Mouse (Mus musculus) neural tube, embryonic 15.5 days (tissue): Measurements from ENCODE around the gene Fga. TPM values are rescaled to one million over a fixed set of nuclear protein-coding genes. Genes with fewer than 3 reads are reported as not detected.

Experiments
- ATAC-seq: fragments of 200-750 bp; cut with Nextera tagmentation; 2 replicates; pipeline ENCODE4 v1.8.0; 2017; ENCODE audit warnings: mild to moderate bottlenecking, moderate TSS enrichment, moderate library complexity; ENCODE audit not compliant: low FRiP score
- H3K27ac ChIP-seq: fragments of 300-500 bp; sonication (generic); replicated peaks from 2 replicates; pipeline ENCODE4 v1.5.1; 2015; ENCODE audit warnings: mild to moderate bottlenecking, inconsistent platforms
- H3K27me3 ChIP-seq: fragments of 300-500 bp; sonication (generic); replicated peaks from 2 replicates; pipeline ENCODE4 v1.6.1; 2015; ENCODE audit warnings: inconsistent platforms
- H3K36me3 ChIP-seq: fragments of 300-500 bp; sonication (generic); 2 replicates; pipeline ENCODE4 v1.6.1; 2015; ENCODE audit warnings: inconsistent platforms
- H3K4me1 ChIP-seq: fragments of 300-500 bp; sonication (generic); 2 replicates; pipeline ENCODE4 v1.6.1; 2015; ENCODE audit warnings: inconsistent platforms
- H3K4me2 ChIP-seq: fragments of 300-500 bp; sonication (generic); 2 replicates; pipeline ENCODE4 v1.6.1; 2015; ENCODE audit warnings: inconsistent platforms, mild to moderate bottlenecking, moderate library complexity
- H3K4me3 ChIP-seq: fragments of 300-500 bp; sonication (generic); replicated peaks from 2 replicates; pipeline ENCODE4 v1.5.1; 2015; ENCODE audit warnings: mild to moderate bottlenecking, inconsistent platforms
- H3K9ac ChIP-seq: fragments of 300-500 bp; sonication (generic); replicated peaks from 2 replicates; pipeline ENCODE4 v1.6.1; 2015; ENCODE audit warnings: mild to moderate bottlenecking, inconsistent platforms
- H3K9me3 ChIP-seq: fragments of 300-500 bp; sonication (generic); replicated peaks from 2 replicates; pipeline ENCODE4 v1.6.1; 2016; ENCODE audit warnings: inconsistent platforms
- WGBS: fragments of 180-500 bp; shearing (Covaris S2); methylation state at CpG from one replicate; pipeline ENCODE4 v1.1.7; 2015; ENCODE audit warnings: mixed read lengths; 5-methylcytosine and 5-hydroxymethylcytosine counted together
- polyA plus RNA-seq: library from polyadenylated mRNA; unstranded; fragments of >200 nt; fragmentation: Nextera tagmentation; extraction: Ambion mirVana; gene quantifications from 2 replicates; pipeline ENCODE4 v1.2.1, GENCODE M21; 2015

The Fga gene
- 0.06 and 0.73 TPM in 2 replicates for polyA plus RNA-seq

DNA sequence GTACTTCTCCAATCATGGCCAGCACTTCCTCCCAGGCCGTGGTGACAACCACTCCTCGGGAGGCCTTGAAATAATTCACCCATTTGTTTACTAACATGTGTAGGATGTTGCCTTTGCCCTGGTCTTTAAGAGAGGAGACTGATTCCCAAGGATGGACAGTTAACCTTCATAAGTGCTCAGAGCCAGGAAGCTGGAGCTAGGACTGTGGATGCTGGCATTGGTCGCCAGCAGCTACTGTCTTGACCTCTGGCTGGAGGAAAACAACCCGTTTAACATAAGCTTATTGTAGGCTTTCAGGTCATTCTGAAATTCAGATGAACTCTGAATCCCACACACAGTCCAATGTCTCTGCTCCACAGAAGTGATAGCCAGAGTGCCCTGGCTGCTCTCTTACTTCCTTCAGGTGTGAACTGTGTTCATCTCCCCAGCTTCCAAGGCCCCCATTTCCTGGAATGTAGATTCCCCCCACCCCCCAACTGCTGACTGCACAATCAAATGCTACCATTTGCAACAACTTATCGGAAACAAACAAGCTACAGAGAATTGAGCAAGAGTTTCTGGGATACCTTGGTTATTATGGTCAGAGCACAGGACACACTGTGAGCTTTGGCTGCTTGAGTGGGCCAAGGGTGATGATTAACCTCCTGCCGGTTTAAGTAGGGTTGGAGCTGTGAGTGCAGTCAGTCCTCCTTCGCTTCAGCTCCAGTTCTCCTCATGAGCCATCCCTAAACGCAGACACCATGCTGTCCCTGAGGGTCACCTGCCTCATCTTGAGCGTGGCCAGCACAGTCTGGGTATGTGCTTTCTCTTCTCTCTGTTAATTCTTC, at the start of gene Fga:
TSS of gene Fga (plus strand) at position 602 of the 827 bp plus-strand sequence.
- no peak within 1 kb of the TSS for H3K4me3 ChIP-seq
- 83% methylated on average over 9 of the region's 9 CpGs for WGBS
- no peaks in the 10 kb centered on the region for H3K9me3 ChIP-seq
- H3K27me3 ChIP-seq = no peaks in the 10 kb centered on the region
- no peaks in the 10 kb centered on the region for H3K4me1 ChIP-seq
- ATAC-seq = no peak
- no peak within 1 kb of the TSS for H3K9ac ChIP-seq
- H3K36me3 ChIP-seq = no peaks in the 10 kb centered on the region
- no peak within 1 kb of the TSS for H3K27ac ChIP-seq
- no peak within 1 kb of the TSS for H3K4me2 ChIP-seq

DNA sequence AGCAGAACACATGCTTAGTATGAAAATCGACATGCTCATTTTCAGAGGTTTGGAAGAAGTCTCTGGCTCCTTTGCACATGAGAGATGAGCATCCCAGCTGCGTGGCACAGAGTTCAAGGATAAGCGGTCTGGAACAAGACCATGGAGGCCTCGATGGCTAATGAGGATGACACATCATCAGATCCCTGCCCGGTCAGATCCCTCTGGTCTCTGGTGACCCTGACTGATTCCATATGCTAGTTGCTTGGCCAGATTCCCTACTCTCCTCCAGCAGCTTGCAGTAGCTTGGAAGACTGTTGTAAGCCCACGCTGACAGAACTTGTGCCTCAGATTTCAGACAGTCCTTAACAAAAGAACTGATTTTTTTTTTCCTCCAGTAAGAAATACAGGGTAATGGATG, 45.1 kb upstream of the Fga start:
- ATAC-seq = no peak
- Histone ChIP-seq H3K9me3 (no peaks in the 10 kb centered on the region), H3K27ac (no peak overlapping the region), H3K27me3 (no peaks in the 10 kb centered on the region), H3K4me3 (no peak overlapping the region), H3K9ac (no peak overlapping the region), H3K36me3 (no peaks in the 10 kb centered on the region), H3K4me2 (no peak overlapping the region), H3K4me1 (no peaks in the 10 kb centered on the region)
- 82% methylated on average over 6 of the region's 6 CpGs for WGBS

DNA sequence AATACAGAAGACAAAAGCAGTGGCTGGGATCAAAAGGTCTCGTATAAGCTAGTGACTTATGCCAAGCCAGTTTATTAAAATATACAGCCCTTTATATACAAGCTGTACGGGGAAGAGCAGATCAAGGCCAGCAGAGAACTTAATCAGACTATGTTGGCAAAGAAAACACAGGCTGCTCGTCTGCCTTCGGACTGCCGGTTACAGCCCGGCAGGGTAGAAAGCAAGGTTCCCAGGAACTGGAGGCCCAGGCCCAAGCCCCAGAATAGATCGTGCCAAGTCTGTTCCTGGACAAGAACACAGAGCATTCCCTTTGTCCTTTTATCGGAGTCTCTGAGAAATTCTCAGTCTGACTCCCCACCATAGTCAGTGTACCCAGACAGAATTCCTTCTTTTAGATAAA, 44.0 kb upstream of the Fga start:
- Histone ChIP-seq H3K4me2 (no peak overlapping the region), H3K36me3 (no peaks in the 10 kb centered on the region), H3K9me3 (no peaks in the 10 kb centered on the region), H3K27ac (no peak overlapping the region), H3K9ac (no peak overlapping the region), H3K27me3 (no peaks in the 10 kb centered on the region), H3K4me3 (no peak overlapping the region), H3K4me1 (no peaks in the 10 kb centered on the region)
- ATAC-seq = no peak
- 71% methylated on average over 8 of the region's 8 CpGs for WGBS

DNA sequence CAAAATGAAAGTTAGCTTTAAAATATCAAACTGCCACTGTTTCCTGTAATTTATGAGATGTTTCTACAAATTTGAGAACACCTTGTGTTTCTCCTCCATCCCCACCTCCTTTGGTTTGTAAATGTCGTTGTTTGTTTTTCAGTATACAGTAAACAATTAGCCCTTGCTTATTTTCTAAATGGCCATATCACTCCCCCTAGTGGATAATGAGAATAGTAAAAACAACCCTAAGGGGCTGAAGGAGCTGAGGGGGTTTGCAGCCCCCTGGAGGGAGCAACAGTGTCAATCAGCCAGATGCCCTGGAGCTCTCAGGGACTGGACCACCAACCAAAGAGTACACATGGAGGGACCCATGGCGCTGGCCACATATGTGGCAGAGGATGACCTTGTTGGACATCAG, 41.0 kb upstream of the Fga start:
- Histone ChIP-seq H3K27me3 (no peaks in the 10 kb centered on the region), H3K4me3 (no peak overlapping the region), H3K27ac (no peak overlapping the region), H3K36me3 (no peaks in the 10 kb centered on the region), H3K9me3 (no peaks in the 10 kb centered on the region), H3K9ac (no peak overlapping the region), H3K4me2 (no peak overlapping the region), H3K4me1 (no peaks in the 10 kb centered on the region)
- no peak for ATAC-seq
- 82% methylated on average over 2 of the region's 2 CpGs for WGBS

DNA sequence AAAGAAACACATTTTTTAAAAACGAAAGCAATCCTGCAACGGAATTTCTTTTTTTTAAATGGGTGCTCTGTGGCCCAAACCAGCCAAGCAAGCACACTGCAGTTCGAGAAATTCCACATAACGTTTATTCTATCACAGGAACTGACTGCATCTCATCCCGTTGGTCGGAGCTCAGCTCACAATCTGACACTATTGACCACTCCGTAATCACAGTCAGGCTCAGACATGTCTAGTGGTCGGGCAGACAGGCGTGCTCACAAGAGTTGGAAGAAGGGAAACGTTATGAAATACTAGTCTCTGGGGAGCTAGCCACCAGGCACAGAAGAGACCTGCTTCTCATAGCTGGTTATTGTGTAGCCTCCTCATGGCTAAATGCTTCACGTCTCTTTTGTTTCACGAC, 33.9 kb upstream of the Fga start:
- H3K36me3 ChIP-seq = no peaks in the 10 kb centered on the region
- H3K27ac ChIP-seq = no peak overlapping the region
- 81% methylated on average over 12 of the region's 12 CpGs for WGBS
- H3K4me3 ChIP-seq = no peak overlapping the region
- H3K4me1 ChIP-seq = peaks cover 7% of the 10 kb centered on the region
- H3K9me3 ChIP-seq = no peaks in the 10 kb centered on the region
- peaks cover 4% of the 10 kb centered on the region; the same call in 1 of the 2 replicates for H3K27me3 ChIP-seq
- no peak overlapping the region for H3K4me2 ChIP-seq
- no peak overlapping the region for H3K9ac ChIP-seq
- ATAC-seq = no peak

DNA sequence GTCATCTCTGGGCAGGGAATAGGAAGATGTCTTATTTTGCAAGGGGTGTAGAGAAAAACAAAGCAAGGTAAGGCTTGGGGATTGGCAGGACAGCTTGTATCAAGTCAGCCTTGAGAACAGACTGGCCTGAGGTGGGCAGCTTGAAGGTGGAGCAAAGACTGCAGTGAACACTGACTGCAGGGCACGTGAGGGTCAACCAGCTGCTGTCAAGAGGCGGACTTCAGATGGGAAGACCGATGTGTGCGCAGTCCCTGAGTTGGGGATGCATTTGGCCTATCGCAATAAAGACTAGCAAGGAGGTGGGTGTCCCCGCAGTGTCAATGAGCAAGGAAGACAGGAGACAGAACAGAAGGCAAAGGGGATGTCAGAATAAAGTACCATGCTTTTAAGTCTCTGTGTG, 32.9 kb upstream of the Fga start:
- Histone ChIP-seq H3K36me3 (no peaks in the 10 kb centered on the region), H3K27me3 (peaks cover 4% of the 10 kb centered on the region; the same call in 1 of the 2 replicates), H3K4me2 (no peak overlapping the region), H3K4me1 (peaks cover 7% of the 10 kb centered on the region), H3K27ac (no peak overlapping the region), H3K9me3 (no peaks in the 10 kb centered on the region), H3K9ac (no peak overlapping the region), H3K4me3 (no peak overlapping the region)
- 92% methylated on average over 6 of the region's 6 CpGs for WGBS
- ATAC-seq = no peak

DNA sequence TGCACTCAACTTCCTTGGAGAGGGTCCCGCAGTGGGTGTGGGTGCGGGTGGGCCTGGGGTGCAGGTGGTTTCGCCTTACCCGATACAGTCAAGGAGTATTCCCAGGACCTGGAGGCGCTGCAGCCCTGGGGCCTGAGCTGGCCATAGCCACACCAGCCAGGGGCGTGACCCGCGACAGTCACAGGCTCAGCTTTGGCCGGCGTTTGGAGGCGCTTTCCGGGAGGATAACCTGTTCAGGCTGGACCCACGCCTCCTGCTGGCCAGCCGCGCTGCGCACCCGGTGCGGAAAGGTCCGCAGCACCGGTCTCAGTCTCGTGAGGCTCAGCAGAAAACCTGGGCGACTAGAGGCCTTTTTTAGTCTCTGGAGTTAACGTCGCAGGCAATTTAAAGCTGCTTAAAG, 30.5 kb upstream of the Fga start:
- Histone ChIP-seq H3K4me2 (peak overlapping the region; percentile 59), H3K4me1 (peaks cover 12% of the 10 kb centered on the region), H3K27ac (no peak overlapping the region), H3K27me3 (peaks cover 4% of the 10 kb centered on the region; the same call in 1 of the 2 replicates), H3K36me3 (no peaks in the 10 kb centered on the region), H3K9me3 (no peaks in the 10 kb centered on the region), H3K4me3 (peak overlapping the region; percentile 22), H3K9ac (peak overlapping the region; percentile 5; the same call in 1 of the 2 replicates)
- 2% methylated on average over 24 of the region's 24 CpGs for WGBS
- peak; percentile 33; the same call in 1 of the 2 replicates for ATAC-seq

DNA sequence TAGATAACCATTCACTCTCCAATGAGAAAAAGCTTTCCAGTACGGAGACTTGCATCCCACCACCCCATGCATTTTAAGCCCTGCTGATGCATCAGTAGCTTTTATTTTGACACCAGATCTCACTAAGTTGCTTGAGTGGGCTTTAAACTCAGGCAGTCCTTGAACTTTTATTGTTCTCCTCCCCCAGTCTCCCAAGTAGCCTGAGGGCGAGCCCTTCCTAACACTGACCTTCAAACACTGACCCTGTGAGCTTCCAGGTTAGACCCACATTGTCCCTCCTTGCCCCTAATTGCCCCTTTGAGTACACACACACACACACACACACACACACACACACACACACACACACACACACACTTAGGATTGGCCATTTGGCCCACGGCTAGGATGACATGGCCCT, 29.2 kb upstream of the Fga start:
- H3K9ac ChIP-seq = no peak overlapping the region
- peaks cover 12% of the 10 kb centered on the region for H3K4me1 ChIP-seq
- H3K36me3 ChIP-seq = no peaks in the 10 kb centered on the region
- 61% methylated on average over 3 of the region's 3 CpGs for WGBS
- ATAC-seq = no peak
- H3K27ac ChIP-seq = no peak overlapping the region
- H3K27me3 ChIP-seq = peaks cover 4% of the 10 kb centered on the region; the same call in 1 of the 2 replicates
- no peak overlapping the region for H3K4me3 ChIP-seq
- H3K4me2 ChIP-seq = no peak overlapping the region
- H3K9me3 ChIP-seq = no peaks in the 10 kb centered on the region

DNA sequence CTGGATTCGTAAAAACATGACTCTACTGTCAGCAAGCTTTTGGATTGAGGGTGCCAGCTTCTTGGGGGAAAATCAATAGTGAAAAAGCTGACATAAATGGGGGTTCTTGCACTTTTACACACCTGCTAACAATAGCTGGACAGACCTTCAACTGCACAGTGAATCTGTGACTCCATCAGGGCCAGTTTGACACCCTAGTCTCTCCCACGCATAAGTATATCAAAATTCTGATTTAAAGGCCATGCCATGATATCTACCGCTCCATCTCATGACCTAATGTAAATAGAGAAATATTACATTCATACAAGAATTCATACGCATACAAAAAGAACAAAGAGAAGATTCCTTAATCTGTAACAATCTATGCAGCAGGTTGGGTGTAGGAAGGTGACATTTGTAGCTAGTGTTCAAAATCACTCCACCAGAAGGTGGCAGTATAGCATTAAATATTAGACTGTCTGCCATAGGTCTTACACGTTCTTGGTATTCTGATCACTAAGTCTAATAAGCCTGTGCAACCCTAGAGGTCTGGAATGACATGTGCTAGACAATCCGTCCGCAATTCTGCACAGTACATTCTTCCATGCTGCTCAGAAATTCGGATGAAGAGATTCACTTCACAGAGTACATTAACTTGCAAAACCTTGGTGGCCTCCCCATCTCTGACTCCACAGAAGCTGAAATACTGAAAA, 27.0 kb upstream of the Fga start:
- Histone ChIP-seq H3K9me3 (no peaks in the 10 kb centered on the region), H3K36me3 (no peaks in the 10 kb centered on the region), H3K27ac (no peak overlapping the region), H3K4me3 (no peak overlapping the region), H3K4me1 (peaks cover 12% of the 10 kb centered on the region), H3K27me3 (peaks cover 4% of the 10 kb centered on the region; the same call in 1 of the 2 replicates), H3K9ac (no peak overlapping the region), H3K4me2 (no peak overlapping the region)
- ATAC-seq = peak; percentile 91
- WGBS = 33% methylated on average over 8 of the region's 8 CpGs

DNA sequence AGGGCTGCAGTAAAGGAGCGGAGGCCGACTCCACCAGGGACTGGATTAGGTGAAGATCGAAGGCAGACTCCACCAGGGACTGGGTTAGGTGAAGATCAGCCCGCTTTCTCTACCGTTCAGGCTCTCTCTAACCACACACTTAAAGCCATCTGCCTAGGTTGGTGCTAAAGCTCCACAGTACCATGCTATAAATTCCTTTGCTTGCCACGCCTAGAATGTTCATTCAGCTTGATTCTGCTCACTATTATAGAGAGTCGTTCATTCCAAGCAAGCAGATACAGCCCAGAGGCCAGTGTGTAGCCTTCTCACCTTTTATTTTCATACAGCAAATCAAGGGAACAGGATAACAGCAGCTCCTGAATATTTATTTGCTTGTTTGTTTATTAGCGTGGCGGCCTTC, 25.9 kb upstream of the Fga start:
- H3K4me2 ChIP-seq = no peak overlapping the region
- no peak overlapping the region for H3K27ac ChIP-seq
- no peak for ATAC-seq
- H3K9me3 ChIP-seq = no peaks in the 10 kb centered on the region
- H3K9ac ChIP-seq = no peak overlapping the region
- H3K36me3 ChIP-seq = no peaks in the 10 kb centered on the region
- H3K4me3 ChIP-seq = no peak overlapping the region
- 67% methylated on average over 9 of the region's 9 CpGs for WGBS
- H3K4me1 ChIP-seq = peaks cover 12% of the 10 kb centered on the region
- peaks cover 4% of the 10 kb centered on the region; the same call in 1 of the 2 replicates for H3K27me3 ChIP-seq

DNA sequence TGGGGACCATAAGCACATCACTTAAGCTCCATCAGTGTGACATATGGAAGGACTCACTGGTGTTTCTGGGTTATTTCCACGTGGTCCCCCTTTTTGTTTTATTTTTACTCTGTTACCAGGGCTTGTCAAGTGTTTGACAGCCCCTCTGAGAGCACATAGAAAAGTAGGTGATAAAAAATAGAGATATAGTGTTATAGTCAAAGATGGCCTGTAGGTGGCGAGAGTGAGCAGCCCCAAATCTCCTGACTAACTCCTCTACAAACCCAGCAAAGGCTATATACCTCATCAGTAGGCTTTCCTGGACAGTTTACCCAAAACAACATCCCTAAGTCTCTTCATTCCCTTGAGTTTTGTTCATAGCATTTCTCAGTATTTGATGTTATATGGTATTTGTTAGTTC, 23.7 kb upstream of the Fga start:
- Histone ChIP-seq H3K27ac (no peak overlapping the region), H3K4me3 (no peak overlapping the region), H3K4me2 (no peak overlapping the region), H3K4me1 (peaks cover 5% of the 10 kb centered on the region; the same call in 1 of the 2 replicates), H3K9ac (no peak overlapping the region), H3K9me3 (no peaks in the 10 kb centered on the region), H3K36me3 (no peaks in the 10 kb centered on the region), H3K27me3 (no peaks in the 10 kb centered on the region)
- ATAC-seq = no peak
- WGBS = 2% methylated on average over 2 of the region's 2 CpGs

DNA sequence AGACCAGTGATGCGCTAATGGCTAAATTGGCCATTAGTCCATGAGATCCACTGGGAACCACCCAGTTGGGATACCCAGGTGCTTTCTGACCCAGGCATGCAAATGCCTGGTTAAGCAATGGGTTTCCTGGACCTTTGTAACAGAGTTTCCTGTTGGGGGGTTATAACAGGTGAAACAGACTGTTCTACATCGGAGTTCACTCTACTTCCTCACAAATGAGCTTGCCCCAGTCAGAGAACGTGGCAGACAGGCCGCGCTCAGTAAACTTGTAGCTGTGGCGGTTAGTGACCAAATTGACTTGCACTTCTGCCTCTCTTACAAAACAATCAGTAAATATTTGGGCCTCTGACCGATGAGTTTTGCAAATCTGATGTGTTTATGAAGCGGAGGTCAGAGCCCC, 22.8 kb upstream of the Fga start:
- Histone ChIP-seq H3K4me1 (peaks cover 5% of the 10 kb centered on the region; the same call in 1 of the 2 replicates), H3K9me3 (no peaks in the 10 kb centered on the region), H3K4me2 (no peak overlapping the region), H3K9ac (no peak overlapping the region), H3K4me3 (no peak overlapping the region), H3K27ac (no peak overlapping the region), H3K27me3 (no peaks in the 10 kb centered on the region), H3K36me3 (no peaks in the 10 kb centered on the region)
- WGBS = 93% methylated on average over 8 of the region's 8 CpGs
- ATAC-seq = no peak
